Mouse (Mus musculus) heart, adult 8-10 months (tissue): Measurements from ENCODE around the gene Sh3d19. TPM values are rescaled to one million over a fixed set of nuclear protein-coding genes. Genes with fewer than 3 reads are reported as not detected.
"Not testable (repeated sequence)": the region's sequence is repeated elsewhere in the genome, so short reads cannot be mapped to it uniquely, and the experiment has no call there.

Experiments used
- DNase-seq: peaks from one replicate; pipeline ENCODE4 v3.0.0; 2022; ENCODE audit warnings: low spot score
- total RNA-seq, 4 experiments: library from RNA; stranded (reverse); gene quantifications; 2 replicates each; pipeline ENCODE4 v1.2.4; 2022

Sh3d19 gene
- total RNA-seq, 4 experiments from 2014 or later, result 17.8 to 23.5 (median 20.5) TPM

DNA sequence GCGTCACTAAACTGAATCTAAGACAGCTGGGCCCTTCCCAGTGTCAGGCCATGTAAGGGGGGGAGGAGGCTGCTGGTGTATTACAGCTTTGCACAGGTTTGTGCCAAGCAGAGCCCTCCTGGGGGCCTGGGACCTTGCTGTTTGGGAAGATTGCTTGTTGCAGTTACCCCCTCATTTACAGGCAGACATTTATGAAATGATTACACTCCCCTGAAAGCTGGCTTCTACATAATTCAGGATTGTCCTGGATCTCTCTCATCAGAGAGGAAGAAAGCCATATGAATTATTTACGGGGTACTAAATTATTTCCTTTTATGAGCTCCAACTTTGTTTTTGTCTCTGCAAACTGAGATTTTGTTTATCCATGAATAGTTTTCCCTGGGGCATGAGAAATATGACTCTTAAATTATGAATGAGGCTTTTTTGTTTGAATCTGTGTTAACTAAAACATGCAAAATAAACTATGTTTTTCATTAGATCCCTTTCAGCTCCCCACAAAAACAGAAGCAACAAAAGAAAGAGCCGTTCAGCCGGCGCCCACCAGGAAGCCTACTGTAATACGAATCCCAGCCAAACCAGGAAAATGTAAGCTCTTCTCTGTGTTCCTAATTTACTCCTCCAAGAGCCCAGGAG lies 122.4 kb downstream of the Sh3d19 start:
- DNase-seq, result no peak

DNA sequence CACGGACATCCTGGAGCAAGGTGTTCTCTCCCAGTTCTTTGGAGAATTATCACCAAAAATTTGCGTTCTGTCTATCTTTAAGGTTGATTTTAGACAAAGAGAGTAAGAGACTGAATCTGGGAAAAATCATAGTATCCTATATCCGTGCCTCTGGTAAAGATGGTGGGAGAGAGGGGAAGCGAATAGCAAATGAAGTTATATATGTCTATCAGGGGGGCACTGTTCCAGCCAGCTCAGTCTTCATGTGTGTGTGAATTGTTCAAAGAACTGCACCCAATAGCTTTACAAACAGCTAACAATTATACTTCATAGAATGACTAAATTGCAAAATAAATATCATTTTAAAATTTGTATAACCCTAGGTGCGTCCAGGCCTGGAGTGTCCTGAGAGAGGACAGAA lies 123.0 kb downstream of the Sh3d19 start:
- DNase-seq, result no peak

- DNase-seq, result no peak
These were observed 131.0 kb downstream of the Sh3d19 start for GRCm38 (mm10) chr3:86101956-86102355.

- no peak for DNase-seq
These were observed 132.8 kb downstream of the Sh3d19 start for GRCm38 (mm10) chr3:86103449-86104291.

DNA sequence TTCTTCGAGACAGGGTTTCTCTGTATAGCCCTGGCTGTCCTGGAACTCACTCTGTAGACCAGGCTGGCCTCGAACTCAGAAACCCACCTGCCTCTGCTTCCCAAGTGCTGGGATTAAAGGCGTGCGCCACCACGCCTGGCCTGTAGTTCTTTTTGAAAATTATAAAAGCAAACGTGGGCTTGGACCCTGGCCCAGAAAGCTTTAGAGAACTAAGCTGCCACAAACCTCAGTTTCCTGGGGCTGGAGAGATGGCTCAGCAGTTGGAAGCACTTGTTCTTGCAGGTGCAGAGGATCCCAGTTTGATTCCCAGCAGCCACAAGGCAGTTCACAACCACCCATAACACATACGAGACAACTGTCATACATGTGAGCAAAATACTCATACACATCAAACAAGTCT lies 133.5 kb downstream of the Sh3d19 start:
- DNase-seq, result not testable (repeated sequence)

DNA sequence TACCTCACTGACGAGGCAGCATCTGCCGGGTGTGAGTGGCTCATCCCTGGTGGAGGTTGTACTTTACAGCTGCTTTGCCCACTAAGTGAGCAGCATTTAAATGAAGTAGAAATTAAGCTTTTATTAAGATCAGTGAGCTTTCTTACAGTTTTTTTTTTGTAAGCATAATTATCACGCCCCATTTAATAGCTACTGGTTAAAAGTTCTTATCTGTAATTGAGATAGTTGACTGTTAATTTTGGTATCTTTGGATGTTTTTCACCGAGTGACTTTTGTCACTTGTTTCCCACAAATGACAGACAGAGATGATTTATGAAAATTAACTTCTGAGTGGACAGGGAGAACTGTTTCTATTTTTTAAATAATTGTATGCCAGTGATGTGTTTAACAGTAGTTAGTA lies 134.0 kb downstream of the Sh3d19 start:
- no peak for DNase-seq

DNA sequence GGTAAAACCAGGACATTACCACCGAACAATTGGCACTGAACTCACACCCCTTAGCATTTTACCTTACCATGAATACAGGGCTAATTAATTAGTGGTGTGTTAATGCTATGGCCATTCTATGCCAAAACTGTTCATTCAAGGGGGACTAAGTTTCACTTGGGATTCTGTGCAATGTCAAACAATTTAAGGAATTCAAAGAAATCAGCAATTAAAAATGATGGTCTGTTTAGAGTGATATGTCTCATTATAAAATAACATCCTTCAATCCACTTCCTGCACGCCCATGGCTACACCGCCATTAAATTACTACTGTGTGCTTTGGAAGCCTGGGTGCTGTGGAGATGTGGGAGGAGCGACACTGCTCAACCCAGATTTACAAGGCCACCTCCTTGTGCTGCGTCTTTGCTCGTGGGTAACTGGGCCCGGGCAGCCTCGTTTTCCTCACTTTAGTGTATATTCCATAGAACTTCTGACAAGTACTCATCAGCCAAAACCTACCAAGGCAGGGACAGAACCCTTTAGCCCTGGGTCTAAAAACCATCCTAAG lies 135.2 kb downstream of the Sh3d19 start:
- DNase-seq, result no peak

- DNase-seq, result no peak
These were observed 137.0 kb downstream of the Sh3d19 start for GRCm38 (mm10) chr3:86107637-86108539.

DNA sequence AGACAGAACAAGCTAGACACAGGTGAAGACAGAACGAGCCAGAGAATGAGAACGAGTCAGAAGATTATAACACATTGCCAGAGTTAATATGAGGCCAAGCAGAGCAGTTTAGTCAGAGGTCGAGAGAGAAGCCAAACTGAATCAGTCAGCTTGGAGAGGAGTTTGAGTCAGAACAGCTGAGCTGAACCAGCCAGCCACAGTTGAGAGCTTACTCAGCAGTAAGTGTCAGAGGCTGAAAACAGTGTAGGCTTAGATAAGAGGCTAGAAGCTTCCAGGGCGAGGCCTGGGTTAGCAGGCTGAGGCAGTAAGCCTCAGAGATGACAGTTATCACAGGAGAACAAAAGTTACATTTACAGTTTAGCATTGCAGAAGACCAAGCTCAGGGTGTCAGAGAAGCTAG lies 137.7 kb downstream of the Sh3d19 start:
- DNase-seq, result no peak

DNA sequence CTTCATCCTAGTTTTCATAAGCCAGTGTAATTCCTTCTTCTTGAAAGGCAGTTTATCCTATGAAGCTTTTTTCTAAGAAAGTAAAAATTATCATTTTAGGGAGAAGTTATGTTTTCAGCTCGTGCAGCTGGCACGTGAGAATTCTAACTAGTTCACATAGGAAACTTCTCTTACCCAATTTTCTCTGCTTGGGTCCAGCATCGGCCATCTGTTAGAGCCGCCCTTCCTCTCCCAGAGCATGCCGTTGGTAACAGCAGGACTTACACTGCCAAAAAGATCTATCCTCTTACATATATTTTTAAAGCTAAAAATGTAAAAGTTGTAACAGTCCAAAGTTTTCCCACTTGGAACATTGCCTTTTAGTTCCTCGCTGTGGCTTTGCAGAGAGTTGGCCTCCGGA lies 138.2 kb downstream of the Sh3d19 start:
- no peak for DNase-seq

DNA sequence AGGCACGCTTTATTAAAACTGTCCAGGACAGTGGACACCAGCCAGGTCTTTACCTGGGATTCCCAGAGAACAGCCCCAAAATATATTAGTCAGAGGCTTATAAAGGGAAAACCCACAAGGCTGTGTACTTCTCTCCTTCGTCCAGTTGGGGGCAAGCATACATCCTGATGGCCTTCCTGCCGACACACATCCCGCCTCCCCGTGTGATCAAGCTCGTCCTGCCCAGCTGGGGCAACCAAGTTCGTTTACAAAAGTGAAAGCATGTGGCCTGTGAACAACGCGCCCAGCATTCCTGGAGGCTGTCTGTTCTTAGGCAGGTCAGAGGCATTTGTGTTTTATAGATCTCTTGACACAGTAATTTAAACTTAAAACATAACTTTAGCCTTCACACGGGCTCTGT lies 139.2 kb downstream of the Sh3d19 start:
- DNase-seq, result peak; percentile 39

DNA sequence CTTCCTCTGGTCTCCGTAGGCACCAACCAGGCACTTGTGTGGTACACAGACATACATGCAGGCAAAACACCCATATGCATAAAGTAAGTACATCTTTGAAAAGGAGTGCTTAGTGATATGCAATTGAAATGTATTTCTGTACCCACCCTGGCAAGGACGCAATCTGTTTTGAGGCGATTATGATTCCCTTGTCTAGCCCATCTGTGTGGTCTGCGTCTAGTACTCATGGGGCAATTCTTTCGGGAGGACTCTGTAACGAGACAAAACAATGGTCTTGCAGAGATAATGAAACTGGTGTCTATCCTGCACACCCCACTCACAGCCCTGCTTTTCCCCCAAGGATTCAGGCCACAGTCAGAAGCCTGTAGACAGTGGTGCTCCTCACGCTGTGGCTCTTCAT lies 141.9 kb downstream of the Sh3d19 start:
- no peak for DNase-seq

GRCm38 (mm10) chr3:86114659-86115338 lies 143.9 kb downstream of the Sh3d19 start:
- DNase-seq, result peak; percentile 69

- DNase-seq, result no peak
These were observed 146.0 kb downstream of the Sh3d19 start for GRCm38 (mm10) chr3:86116951-86117350.

DNA sequence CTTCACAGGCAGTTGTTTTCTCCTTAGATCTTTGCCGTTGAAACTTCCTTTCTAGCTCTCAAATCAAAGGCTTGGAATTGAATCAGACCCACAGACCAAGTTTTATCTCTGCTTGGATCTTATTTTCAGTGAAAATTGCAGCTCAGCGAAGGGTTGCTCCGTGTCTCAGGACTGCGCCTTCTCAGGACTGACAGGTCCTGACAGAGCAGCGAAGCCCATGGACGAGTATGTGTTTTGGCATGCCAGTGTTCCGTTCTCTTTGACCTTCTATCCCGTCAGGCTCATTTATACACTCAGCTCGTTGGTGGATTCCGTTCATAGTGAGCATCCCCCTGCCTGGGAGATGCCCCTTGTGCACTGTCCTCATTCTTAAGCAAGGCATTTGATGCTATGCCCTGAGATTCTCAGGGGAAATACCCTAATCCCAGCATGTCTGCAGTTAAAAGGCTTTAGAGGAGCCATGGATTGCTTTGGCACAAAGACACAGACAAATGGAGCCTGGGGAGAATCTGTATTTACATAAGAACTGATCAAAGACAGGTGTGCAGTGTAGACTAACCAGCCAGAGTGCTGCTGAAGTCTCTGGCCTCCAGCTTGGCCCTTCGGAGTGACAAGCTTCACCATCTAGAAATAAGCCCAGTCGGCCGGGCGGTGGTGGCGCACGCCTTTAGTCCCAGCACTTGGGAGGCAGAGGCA lies 148.5 kb downstream of the Sh3d19 start:
- DNase-seq, result no peak

GRCm38 (mm10) chr3:86122156-86122555 lies 151.2 kb downstream of the Sh3d19 start:
- DNase-seq, result no peak

DNA sequence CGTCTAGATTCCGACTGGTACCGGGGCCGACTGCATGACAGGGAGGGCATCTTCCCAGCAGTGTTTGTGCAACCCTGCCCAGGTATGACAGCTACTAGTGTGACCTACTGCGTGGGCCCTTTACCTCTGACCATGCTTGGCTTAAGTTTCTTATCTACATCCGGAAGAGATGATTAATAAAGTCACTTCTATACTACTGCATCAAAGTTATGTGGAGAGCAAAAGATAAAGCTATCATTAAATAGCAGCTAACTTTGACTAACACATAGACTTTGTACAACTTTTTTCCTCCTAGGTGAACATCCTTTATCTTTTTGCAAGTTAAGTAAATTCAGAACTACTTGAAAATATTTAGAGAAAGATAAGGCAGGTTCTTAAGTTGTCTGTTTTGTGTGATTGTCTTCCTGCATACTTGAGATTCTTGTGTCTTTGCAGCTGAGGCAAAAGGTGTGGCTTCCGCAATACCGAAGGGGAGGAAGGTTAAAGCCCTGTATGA lies 152.4 kb downstream of the Sh3d19 start:
- no peak for DNase-seq

GRCm38 (mm10) chr3:86129757-86130156 lies 158.8 kb downstream of the Sh3d19 start:
- DNase-seq, result peak; percentile 61

DNA sequence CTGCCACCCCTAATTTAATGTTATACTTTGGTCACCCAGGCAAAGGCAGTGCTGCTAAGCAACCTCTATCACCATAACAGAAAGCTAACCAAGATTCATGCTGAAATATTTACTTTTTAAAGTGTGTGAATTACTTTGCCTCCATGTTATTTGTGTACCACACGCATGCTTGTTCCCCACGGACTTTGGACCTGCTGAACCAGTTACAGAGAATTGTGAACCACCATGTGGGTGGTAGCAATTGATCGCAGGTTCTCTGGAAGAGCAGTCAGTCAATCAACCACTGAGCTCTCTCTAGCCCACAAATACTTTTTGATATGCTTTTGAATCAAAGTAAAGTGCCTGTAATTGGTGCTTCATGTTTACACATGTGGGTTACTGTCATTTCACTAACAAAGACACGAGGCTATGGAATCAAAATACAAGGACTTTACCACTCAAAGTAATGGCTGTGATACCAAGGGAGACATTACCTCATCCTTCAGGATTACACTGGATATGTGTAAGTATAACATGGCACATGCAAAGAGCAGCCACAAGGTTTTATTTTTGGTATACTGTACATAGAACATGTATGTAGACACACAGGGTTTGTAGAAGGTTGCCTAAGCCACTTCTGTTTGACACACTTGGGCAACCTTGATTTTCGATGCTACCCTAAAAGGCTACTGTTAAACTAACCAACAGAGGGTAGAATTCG lies 164.2 kb downstream of the Sh3d19 start:
- DNase-seq, result no peak
